Mouse (Mus musculus) bone marrow macrophage, adult 2 months (primary cell): ENCODE data around the gene Rtn3. TPM values are rescaled to one million over a fixed set of nuclear protein-coding genes. Genes with fewer than 3 reads are reported as not detected.
A peak's percentile ranks its signal among the peaks of the same experiment; 100 is the strongest.

Experiments used
- H3K27ac ChIP-seq: 2 replicates; pipeline ENCODE4 v1.5.1; 2012; ENCODE audit warnings: low read depth, low read length; ENCODE audit not compliant: insufficient read depth
- H3K4me1 ChIP-seq: 2 replicates; pipeline ENCODE4 v1.6.1; 2012; ENCODE audit warnings: low read length; ENCODE audit not compliant: control insufficient read depth, insufficient read depth
- H3K4me3 ChIP-seq: 2 replicates; pipeline ENCODE4 v1.5.1; 2012; ENCODE audit warnings: mild to moderate bottlenecking, low read length, moderate library complexity; ENCODE audit not compliant: insufficient read depth
- CTCF ChIP-seq: IDR thresholded peaks from 2 replicates; pipeline ENCODE4 v1.5.1; 2012; ENCODE audit warnings: low read depth, mild to moderate bottlenecking, low read length, moderate library complexity
- POLR2A ChIP-seq: IDR thresholded peaks from 2 replicates; pipeline ENCODE4 v1.6.1; 2012; ENCODE audit warnings: mild to moderate bottlenecking, low read depth, low read length, borderline replicate concordance
- polyA plus RNA-seq: library from polyadenylated mRNA; stranded (reverse); fragments of >200 nt; gene quantifications from 2 replicates; pipeline ENCODE4 v1.2.4, GENCODE M21; 2012; ENCODE audit not compliant: missing spikeins, insufficient read depth, insufficient read length

Gene Rtn3
- polyA plus RNA-seq: 264 and 281 TPM in 2 replicates

- TF ChIP-seq POLR2A (peak; percentile 88), CTCF (no peak)
- H3K4me1 ChIP-seq: peaks cover 29% of the 10 kb centered on the region
- peak within 1 kb of the TSS; percentile 95 for H3K27ac ChIP-seq
- peak within 1 kb of the TSS; percentile 95 for H3K4me3 ChIP-seq
Observed at GRCm38 (mm10) chr19:7482599-7483511, at the start of gene Rtn3. TSS of gene Rtn3 (minus strand) at chr19:7483281.

- H3K27ac ChIP-seq: no peak overlapping the region
- H3K4me3 ChIP-seq: no peak overlapping the region
- no peaks in the 10 kb centered on the region for H3K4me1 ChIP-seq
- TF ChIP-seq POLR2A: no peak
- TF ChIP-seq CTCF: no peak
Observed at GRCm38 (mm10) chr19:7531906-7532305, 48.8 kb upstream of the Rtn3 start.

- TF ChIP-seq POLR2A (no peak), CTCF (peak; percentile 42; the same call in 1 of the 2 replicates)
- Histone ChIP-seq H3K4me1 (no peaks in the 10 kb centered on the region), H3K27ac (no peak overlapping the region), H3K4me3 (no peak overlapping the region)
Observed at GRCm38 (mm10) chr19:7528639-7529428, 45.8 kb upstream of the Rtn3 start.

- no peak overlapping the region for H3K27ac ChIP-seq
- TF ChIP-seq CTCF: no peak
- no peak for TF ChIP-seq POLR2A
- H3K4me3 ChIP-seq: no peak overlapping the region
- no peaks in the 10 kb centered on the region for H3K4me1 ChIP-seq
Observed at GRCm38 (mm10) chr19:7524879-7525278, 41.8 kb upstream of the Rtn3 start.

- no peak overlapping the region for H3K4me3 ChIP-seq
- TF ChIP-seq CTCF (no peak), POLR2A (no peak)
- no peak overlapping the region for H3K27ac ChIP-seq
- H3K4me1 ChIP-seq: no peaks in the 10 kb centered on the region
Observed at GRCm38 (mm10) chr19:7523781-7524180, 40.7 kb upstream of the Rtn3 start.

- TF ChIP-seq POLR2A (no peak), CTCF (no peak)
- no peak overlapping the region for H3K4me3 ChIP-seq
- H3K27ac ChIP-seq: no peak overlapping the region
- no peaks in the 10 kb centered on the region for H3K4me1 ChIP-seq
Observed at GRCm38 (mm10) chr19:7523292-7523691, 40.2 kb upstream of the Rtn3 start.

GRCm38 (mm10) chr19:7522856-7523255 lies 39.8 kb upstream of the Rtn3 start:
- Histone ChIP-seq H3K4me1 (no peaks in the 10 kb centered on the region), H3K27ac (no peak overlapping the region)
- no peak for TF ChIP-seq CTCF
- TF ChIP-seq POLR2A: no peak

GRCm38 (mm10) chr19:7521619-7522018 lies 38.5 kb upstream of the Rtn3 start:
- Histone ChIP-seq H3K4me3 (no peak overlapping the region), H3K27ac (no peak overlapping the region), H3K4me1 (no peaks in the 10 kb centered on the region)
- TF ChIP-seq CTCF (no peak), POLR2A (no peak)

More at GRCm38 (mm10) chr19:7522856-7523255, 39.8 kb upstream of the Rtn3 start:
- no peak overlapping the region for H3K4me3 ChIP-seq

- H3K27ac ChIP-seq: no peak overlapping the region
- no peak overlapping the region for H3K4me3 ChIP-seq
- H3K4me1 ChIP-seq: peaks cover 5% of the 10 kb centered on the region; the same call in 1 of the 2 replicates
- no peak for TF ChIP-seq CTCF
- TF ChIP-seq POLR2A: no peak
Observed at GRCm38 (mm10) chr19:7516437-7516836, 33.4 kb upstream of the Rtn3 start.
